Mouse (Mus musculus) bone marrow macrophage, adult 2 months (primary cell): Measurements from ENCODE around the gene Apba3.

Experiments
- CTCF ChIP-seq: IDR thresholded peaks from 2 replicates; pipeline ENCODE4 v1.5.1; 2012; ENCODE audit warnings: low read depth, mild to moderate bottlenecking, low read length, moderate library complexity
- POLR2A ChIP-seq: IDR thresholded peaks from 2 replicates; pipeline ENCODE4 v1.6.1; 2012; ENCODE audit warnings: mild to moderate bottlenecking, low read depth, low read length, borderline replicate concordance

- TF ChIP-seq POLR2A (no peak), CTCF (no peak)
Measured at GRCm38 (mm10) chr10:81247804-81248203, 19.0 kb upstream of the Apba3 start.
